Mouse (Mus musculus) neural tube, embryonic 11.5 days (tissue): ENCODE data around the gene Glud1. TPM values are rescaled to one million over a fixed set of nuclear protein-coding genes. Genes with fewer than 3 reads are reported as not detected.

ENCODE experiments used
- ATAC-seq: fragments of 200-750 bp; cut with Nextera tagmentation; 2 replicates; pipeline ENCODE4 v1.8.0; 2017; ENCODE audit warnings: moderate number of reproducible peaks, mild to moderate bottlenecking, moderate TSS enrichment, moderate library complexity; ENCODE audit not compliant: insufficient read depth, low FRiP score, low TSS enrichment
- DNase-seq: peaks from one replicate; pipeline ENCODE4 v3.0.0-alpha.2; 2015; ENCODE audit warnings: low spot score
- H3K27ac ChIP-seq: fragments of 300-500 bp; sonication (generic); 2 replicates; pipeline ENCODE4 v1.5.1; 2014; ENCODE audit warnings: low read depth, mild to moderate bottlenecking, low read length
- H3K27me3 ChIP-seq: fragments of 300-500 bp; sonication (generic); 2 replicates; pipeline ENCODE4 v1.6.1; 2014; ENCODE audit warnings: mild to moderate bottlenecking, low read length, mixed read lengths; ENCODE audit not compliant: control insufficient read depth, insufficient read depth
- H3K36me3 ChIP-seq: fragments of 300-500 bp; sonication (generic); 2 replicates; pipeline ENCODE4 v1.6.1; 2014; ENCODE audit warnings: mild to moderate bottlenecking, low read length, moderate library complexity, mixed read lengths; ENCODE audit not compliant: control insufficient read depth, insufficient read depth
- H3K4me1 ChIP-seq: fragments of 300-500 bp; sonication (generic); 2 replicates; pipeline ENCODE4 v1.6.1; 2014; ENCODE audit warnings: low read length, mixed read lengths; ENCODE audit not compliant: control insufficient read depth, insufficient read depth
- H3K4me2 ChIP-seq: fragments of 300-500 bp; sonication (generic); 2 replicates; pipeline ENCODE4 v1.6.1; 2014; ENCODE audit warnings: low read depth, mild to moderate bottlenecking, moderate library complexity
- H3K4me3 ChIP-seq: fragments of 300-500 bp; sonication (generic); 2 replicates; pipeline ENCODE4 v1.5.1; 2014; ENCODE audit warnings: low read depth, low read length
- H3K9ac ChIP-seq: fragments of 300-500 bp; sonication (generic); 2 replicates; pipeline ENCODE4 v1.6.1; 2014; ENCODE audit warnings: mild to moderate bottlenecking, low read length
- H3K9me3 ChIP-seq: fragments of 300-500 bp; sonication (generic); 2 replicates; pipeline ENCODE4 v1.6.1; 2016; ENCODE audit warnings: low read length; ENCODE audit not compliant: control insufficient read depth
- WGBS: fragments of 180-500 bp; shearing (Covaris S2); extraction: QIAGEN DNeasy Blood & Tissue Kit; methylation state at CpG from one replicate; pipeline ENCODE4 v1.1.7; 2014; 5-methylcytosine and 5-hydroxymethylcytosine counted together
- polyA plus RNA-seq: library from polyadenylated mRNA; unstranded; fragments of >200 nt; fragmentation: Nextera tagmentation; extraction: Ambion mirVana; gene quantifications from 2 replicates; pipeline ENCODE4 v1.2.1, GENCODE M21; 2014

Gene Glud1
- polyA plus RNA-seq, 1 experiment from 2014 or later: 97.3 TPM

DNA sequence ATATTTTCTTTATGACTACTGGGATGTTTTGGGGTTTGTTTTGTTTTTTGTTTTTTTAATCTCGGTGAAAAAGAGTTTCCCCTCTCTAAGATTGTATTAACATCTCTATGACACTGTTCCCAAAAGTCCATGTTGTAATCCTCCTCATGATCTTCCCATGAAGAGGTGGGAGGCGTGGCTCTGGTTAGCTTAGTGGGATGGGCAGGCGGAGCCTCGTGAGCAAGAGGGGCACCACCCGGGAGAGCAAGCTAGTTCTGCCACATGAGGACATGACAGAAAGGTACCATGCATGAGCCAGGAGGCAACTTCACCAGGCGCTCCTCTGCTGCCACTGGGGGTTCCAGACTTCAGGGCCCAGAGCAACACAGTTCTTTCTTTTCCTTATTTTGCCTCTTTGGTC, 42.0 kb downstream of the Glud1 start:
- 72% methylated on average over 6 of the region's 6 CpGs for WGBS
- no peaks in the 10 kb centered on the region for H3K4me1 ChIP-seq
- no peak overlapping the region for H3K9ac ChIP-seq
- H3K9me3 ChIP-seq: no peaks in the 10 kb centered on the region
- H3K4me3 ChIP-seq: no peak overlapping the region
- no peaks in the 10 kb centered on the region for H3K27me3 ChIP-seq
- no peak overlapping the region for H3K4me2 ChIP-seq
- no peaks in the 10 kb centered on the region for H3K36me3 ChIP-seq
- DNase-seq (peak; percentile 1), ATAC-seq (no peak)
- H3K27ac ChIP-seq: no peak overlapping the region

DNA sequence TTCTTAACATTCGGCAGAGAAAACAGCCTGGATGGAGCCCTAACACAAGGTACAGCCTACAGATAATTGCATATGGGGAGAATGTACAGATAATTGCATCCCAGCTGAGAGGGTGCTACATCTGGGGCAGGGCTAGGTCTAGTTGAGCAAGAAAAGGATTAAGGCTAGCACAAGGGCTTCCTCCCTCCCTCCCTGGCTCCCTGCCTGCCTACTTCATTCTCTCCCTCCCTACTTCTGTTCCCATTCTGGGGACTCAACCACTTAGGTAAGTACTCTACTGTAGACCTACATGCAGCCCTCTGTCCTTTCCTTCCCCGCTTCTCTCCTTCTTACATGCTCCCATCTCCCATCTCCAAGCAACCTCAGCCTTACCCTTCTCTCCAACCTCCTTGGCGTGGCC, 42.8 kb downstream of the Glud1 start:
- DNase-seq (no peak), ATAC-seq (no peak)
- Histone ChIP-seq H3K4me1 (no peaks in the 10 kb centered on the region), H3K4me2 (no peak overlapping the region), H3K9me3 (no peaks in the 10 kb centered on the region), H3K9ac (no peak overlapping the region), H3K4me3 (no peak overlapping the region), H3K27ac (no peak overlapping the region), H3K36me3 (no peaks in the 10 kb centered on the region), H3K27me3 (no peaks in the 10 kb centered on the region)
- 95% methylated on average over 3 of the region's 3 CpGs for WGBS

DNA sequence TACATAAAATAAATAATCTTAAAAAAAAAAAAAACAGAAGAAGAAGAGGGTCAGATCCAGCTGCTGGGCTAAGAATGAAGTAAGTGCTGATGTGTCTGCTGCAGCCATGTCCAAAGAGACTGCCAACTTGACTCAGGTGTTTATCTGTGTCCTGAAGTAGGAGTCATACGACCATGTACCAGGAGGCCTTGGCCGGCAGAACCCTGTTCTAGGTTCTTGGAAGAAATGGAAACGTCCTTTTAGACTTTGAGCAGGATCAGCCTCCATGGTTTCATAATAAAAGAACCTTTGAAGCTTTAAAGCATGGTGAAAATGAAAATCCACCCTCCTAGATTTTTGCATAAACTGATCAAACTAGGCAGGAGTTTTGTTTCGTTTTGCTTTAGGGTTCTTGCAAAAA, 43.9 kb downstream of the Glud1 start:
- Histone ChIP-seq H3K9me3 (no peaks in the 10 kb centered on the region), H3K4me2 (no peak overlapping the region), H3K4me3 (no peak overlapping the region), H3K36me3 (no peaks in the 10 kb centered on the region), H3K27ac (no peak overlapping the region), H3K4me1 (no peaks in the 10 kb centered on the region), H3K27me3 (no peaks in the 10 kb centered on the region), H3K9ac (no peak overlapping the region)
- ATAC-seq: no peak
- DNase-seq: no peak
- 87% methylated on average over 4 of the region's 4 CpGs for WGBS

DNA sequence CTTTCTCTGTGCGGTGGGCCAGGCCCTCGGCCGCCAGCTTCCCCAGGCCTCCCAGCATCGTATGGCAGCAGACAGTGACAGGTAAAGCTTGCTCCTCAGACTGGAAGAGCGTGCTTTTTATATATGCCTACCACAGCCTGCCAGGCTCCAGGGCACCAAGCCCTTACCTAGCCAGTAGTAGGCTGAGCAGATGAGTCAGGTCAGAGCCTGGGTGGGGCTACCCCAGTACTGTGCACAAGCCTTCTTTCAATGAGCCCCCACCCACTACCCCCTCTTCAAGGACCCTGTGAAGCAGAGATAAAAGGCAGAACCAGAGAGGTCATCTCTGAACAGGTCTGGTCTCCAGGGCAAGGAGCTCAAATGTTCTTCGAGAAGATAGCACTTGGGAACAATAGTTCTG, 44.8 kb downstream of the Glud1 start, which contains the start of gene Fam25c:
TSS of gene Fam25c (minus strand) at position 133 of the 400 bp plus-strand sequence.
- 81% methylated on average over 6 of the region's 6 CpGs for WGBS
- no peak for ATAC-seq

DNA sequence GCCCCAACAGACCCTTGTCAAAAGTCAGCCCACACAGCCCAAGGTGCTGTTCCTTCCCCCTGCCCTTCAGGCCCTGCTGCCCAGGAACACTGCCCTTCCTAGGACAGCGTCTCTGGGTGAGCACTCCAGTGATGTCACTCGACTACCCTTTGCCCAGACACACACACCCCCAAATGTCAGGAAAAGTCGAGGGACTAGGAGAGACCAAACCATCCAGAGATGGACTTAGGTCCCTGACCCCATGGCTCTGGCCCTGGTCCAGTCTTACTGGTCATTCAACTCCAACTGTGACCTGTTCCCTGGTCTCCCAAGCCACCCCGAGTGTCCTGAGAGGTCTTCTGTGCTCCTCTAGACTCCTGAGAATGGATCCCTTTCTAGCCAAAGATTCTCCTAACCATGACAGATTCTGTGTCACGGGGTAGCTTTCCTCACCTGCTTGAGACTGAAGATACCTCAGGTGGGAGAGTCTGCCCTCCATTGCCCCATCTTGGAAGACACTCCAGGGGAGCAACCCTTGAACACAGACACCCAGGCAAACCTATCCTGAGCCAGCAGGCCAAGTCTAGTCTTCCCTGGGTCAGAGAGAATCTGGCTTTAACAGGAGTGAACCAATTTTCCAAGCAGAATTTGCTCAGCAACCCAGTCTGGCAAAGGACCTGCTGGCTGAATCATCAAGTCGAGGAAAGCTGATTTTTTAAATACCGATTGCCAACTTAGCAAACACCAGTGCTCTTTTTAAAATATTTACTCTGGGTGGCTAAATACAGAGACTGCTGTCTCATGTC, 47.3 kb downstream of the Glud1 start:
- Histone ChIP-seq H3K27me3 (no peaks in the 10 kb centered on the region), H3K9me3 (no peaks in the 10 kb centered on the region), H3K4me1 (no peaks in the 10 kb centered on the region), H3K9ac (no peak overlapping the region), H3K36me3 (no peaks in the 10 kb centered on the region), H3K27ac (no peak overlapping the region), H3K4me3 (no peak overlapping the region), H3K4me2 (no peak overlapping the region)
- 86% methylated on average over 7 of the region's 7 CpGs for WGBS
- ATAC-seq (no peak), DNase-seq (no peak)

More for the DNA sequence above, 44.8 kb downstream of the Glud1 start, which contains the start of gene Fam25c:
- H3K9ac ChIP-seq: no peak within 1 kb of the TSS
- no peaks in the 10 kb centered on the region for H3K27me3 ChIP-seq
- H3K36me3 ChIP-seq: no peaks in the 10 kb centered on the region
- H3K27ac ChIP-seq: no peak within 1 kb of the TSS
- H3K4me1 ChIP-seq: no peaks in the 10 kb centered on the region
- H3K4me2 ChIP-seq: no peak within 1 kb of the TSS
- no peak for DNase-seq
- no peak within 1 kb of the TSS for H3K4me3 ChIP-seq
- H3K9me3 ChIP-seq: no peaks in the 10 kb centered on the region

DNA sequence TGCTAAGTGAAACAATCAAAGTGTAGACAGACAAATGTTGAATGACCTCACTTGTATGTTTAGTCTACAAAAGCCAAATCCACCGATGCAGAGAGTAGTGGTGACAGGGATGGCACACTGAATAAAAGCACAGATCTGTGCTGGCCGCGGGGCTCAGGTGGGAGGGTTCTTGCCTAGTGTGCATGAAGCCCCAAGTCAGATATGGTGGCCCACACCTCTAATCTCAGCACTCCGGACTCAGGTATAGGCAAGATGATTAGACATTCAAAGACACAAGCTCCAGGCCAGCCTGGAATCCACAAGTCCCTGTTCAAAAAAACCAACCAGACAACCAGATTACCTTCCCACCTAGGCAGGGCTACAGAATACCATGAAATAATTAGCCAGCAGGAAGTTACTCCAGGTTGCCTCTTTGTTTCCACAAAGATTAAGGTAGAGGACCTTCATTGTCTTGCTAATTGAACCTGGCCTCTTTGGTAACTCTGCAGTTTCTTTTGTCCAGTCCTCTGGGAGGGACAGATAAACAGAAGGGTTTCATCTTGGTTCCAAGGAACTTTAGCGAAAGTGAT, 49.2 kb downstream of the Glud1 start:
- WGBS: 50% methylated on average over 5 of the region's 5 CpGs

DNA sequence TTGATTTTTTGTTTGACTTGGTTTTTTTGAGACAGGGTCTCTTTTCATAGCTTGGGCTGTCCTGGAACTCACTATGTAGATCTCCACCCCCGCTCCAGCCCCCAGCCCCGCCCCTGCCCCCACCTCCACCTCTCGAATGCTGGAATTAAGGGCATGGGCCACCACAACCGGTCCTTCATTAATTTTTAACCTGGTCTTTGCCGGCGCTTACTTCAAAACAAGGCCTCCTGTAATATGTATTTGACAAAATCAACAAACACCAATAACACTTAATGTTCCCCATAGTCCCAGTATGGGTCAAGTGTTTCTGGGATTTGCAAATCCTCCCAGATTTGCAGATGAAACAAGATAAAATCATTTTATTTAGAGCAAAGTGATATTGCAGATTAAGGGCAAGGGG, 49.7 kb downstream of the Glud1 start:
- Histone ChIP-seq H3K9me3 (no peaks in the 10 kb centered on the region), H3K4me2 (no peak overlapping the region), H3K4me1 (0 out of 2 replicates have a peak, but pooled peaks cover 2% of the 10 kb centered on the region), H3K9ac (no peak overlapping the region), H3K27ac (no peak overlapping the region), H3K4me3 (no peak overlapping the region), H3K27me3 (no peaks in the 10 kb centered on the region), H3K36me3 (no peaks in the 10 kb centered on the region)
- ATAC-seq: no peak
- no peak for DNase-seq
- 48% methylated on average over 6 of the region's 6 CpGs for WGBS

More for the DNA sequence above, 49.2 kb downstream of the Glud1 start:
- H3K9me3 ChIP-seq: no peaks in the 10 kb centered on the region
- H3K4me3 ChIP-seq: no peak overlapping the region
- H3K4me2 ChIP-seq: no peak overlapping the region
- H3K27ac ChIP-seq: no peak overlapping the region
- H3K27me3 ChIP-seq: no peaks in the 10 kb centered on the region
- H3K4me1 ChIP-seq: 0 out of 2 replicates have a peak, but pooled peaks cover 2% of the 10 kb centered on the region
- DNase-seq (no peak), ATAC-seq (no peak)
- no peak overlapping the region for H3K9ac ChIP-seq
- no peaks in the 10 kb centered on the region for H3K36me3 ChIP-seq

DNA sequence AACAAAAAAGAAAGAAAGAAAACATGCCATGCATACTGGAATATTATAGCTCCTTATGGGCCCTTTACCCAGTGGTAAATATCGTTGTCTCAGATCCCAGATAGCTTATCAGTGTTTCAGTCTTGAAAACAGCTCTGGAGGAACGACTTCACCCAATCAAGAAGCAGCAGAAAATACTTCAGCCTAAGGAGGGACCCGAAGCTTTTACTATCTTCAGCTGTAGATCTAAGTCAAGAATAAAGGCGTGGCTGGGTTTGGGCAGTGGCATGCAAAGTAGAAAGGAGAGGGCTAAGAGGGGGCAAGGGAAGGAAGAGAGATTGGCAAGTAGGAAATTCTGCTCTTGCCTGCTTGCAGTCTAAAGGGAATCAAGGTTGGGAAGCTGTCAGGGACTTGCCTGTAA, 51.6 kb downstream of the Glud1 start:
- 79% methylated on average over 4 of the region's 4 CpGs for WGBS
- no peaks in the 10 kb centered on the region for H3K36me3 ChIP-seq
- DNase-seq (no peak), ATAC-seq (no peak)
- H3K27ac ChIP-seq: no peak overlapping the region
- no peaks in the 10 kb centered on the region for H3K9me3 ChIP-seq
- no peak overlapping the region for H3K4me2 ChIP-seq
- H3K4me1 ChIP-seq: 0 out of 2 replicates have a peak, but pooled peaks cover 2% of the 10 kb centered on the region
- no peak overlapping the region for H3K4me3 ChIP-seq
- H3K27me3 ChIP-seq: no peaks in the 10 kb centered on the region
- no peak overlapping the region for H3K9ac ChIP-seq
